Mouse (Mus musculus): Measurements from ENCODE around the gene Pgm2.

Gene Pgm2

GRCm38 (mm10) chr5:64092748-64093292 lies at the start of gene Pgm2:
Gene Pgm2, plus strand, starts transcription at chr5:64092950.
- peak; percentile 66 for DNase-seq (ENCODE audit: extremely low read depth, low read depth)

- DNase-seq (ENCODE audit: extremely low read depth, low read depth) = no peak
These were observed 48.9 kb upstream of the Pgm2 start for GRCm38 (mm10) chr5:64043694-64044453.

DNA sequence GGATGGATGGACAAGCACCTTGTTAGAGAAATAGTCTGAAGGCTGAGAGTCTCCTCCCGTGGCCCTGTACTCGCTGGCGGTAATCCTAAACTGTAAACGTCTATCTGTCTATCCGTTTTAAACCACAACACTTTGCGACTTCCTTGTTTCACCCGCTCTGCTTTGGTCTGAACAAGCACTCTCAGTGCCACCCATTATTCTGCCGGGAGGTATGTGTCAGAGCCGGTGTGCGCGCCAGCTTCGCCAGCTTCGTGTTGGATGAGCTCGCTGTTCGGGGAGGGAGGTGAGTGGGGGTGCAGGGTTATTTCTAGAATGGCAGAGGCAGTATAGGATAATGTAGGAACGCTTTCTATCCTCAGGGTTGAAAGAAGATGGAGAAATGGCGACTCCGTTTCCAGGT lies 48.0 kb upstream of the Pgm2 start:
- DNase-seq (ENCODE audit: extremely low read depth, low read depth) = peak; percentile 49

- DNase-seq (ENCODE audit: extremely low read depth, low read depth) = no peak
These were observed 47.2 kb upstream of the Pgm2 start for GRCm38 (mm10) chr5:64045502-64045901.

DNA sequence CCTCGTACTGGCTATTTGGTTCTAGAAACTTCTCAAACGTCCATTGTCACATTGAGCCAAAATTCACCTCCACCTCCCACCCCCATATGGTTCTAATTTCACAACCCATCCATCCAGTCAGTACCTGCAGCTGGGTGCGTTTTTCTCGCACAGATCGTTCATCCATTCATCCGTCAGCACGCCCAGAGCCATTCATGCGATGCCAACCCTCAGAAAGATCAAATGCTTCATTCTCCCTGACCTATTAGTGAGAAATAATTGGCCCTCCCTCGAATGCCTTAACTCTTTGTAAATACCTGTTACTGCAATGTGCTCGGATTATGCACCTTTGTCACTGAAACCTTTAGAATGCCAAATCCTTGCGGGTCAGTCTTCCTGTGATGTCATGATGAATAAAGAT lies 45.8 kb upstream of the Pgm2 start:
- DNase-seq (ENCODE audit: extremely low read depth, low read depth) = no peak

DNA sequence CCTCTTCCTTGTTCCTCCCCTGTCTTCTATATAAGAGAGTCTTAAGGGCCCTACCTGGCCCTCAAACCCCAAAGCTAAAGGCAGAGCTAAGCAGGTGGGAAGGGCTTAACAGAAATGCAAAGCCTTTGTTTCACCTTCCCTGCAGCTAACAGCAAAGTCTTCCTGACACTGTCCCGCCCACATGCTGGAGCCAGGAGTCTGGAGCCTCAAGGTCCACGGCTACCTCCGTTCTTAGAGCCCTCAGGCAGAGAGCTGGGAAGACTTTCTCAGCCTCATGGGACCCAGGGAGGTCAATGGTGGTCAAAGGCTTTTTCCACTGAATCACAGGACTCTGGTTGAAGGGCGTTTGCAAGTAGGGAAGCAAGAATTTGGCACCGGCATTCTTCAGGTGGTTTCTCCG lies 44.8 kb upstream of the Pgm2 start:
- no peak for DNase-seq (ENCODE audit: extremely low read depth, low read depth)

DNA sequence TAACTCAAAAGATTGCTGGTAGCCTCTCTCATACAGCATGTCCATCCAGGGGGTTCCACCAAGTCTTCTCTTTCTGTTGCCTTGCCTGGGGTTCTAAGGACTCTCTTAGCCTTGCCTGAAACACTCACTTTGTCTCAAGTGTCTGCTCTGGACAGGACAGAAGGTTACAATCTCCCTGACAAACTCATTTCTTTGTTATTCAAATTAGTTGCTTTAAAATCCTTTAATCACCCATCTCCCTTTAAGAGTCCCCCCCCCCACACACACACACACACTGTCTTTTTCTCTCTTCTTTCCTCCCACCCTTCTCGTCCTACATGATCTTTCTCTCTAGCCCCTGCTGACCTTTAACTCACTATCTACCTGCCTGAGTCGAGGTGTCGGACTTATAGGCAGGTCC lies 44.1 kb upstream of the Pgm2 start:
- no peak for DNase-seq (ENCODE audit: extremely low read depth, low read depth)

- DNase-seq (ENCODE audit: extremely low read depth, low read depth) = no peak
These were observed 43.5 kb upstream of the Pgm2 start for GRCm38 (mm10) chr5:64049256-64049655.

DNA sequence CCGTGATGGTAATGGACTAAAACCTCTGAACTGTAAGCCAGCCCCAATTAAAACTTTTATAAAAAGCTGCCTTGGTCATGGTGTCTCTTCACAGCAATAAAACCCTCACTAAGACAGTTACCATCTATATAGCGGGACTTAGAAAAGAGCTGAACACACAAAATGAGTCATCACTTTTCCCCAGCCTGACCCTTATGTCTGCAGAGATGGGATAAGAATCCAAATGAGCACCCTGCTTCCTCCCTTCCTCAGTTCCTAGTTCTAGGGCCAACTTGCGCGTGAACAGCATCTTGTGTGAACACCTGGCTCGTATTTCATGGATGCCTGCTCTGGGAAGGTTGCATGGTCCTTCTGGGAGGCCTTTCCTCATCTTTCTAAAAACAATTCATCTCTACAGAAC lies 39.7 kb upstream of the Pgm2 start:
- DNase-seq (ENCODE audit: extremely low read depth, low read depth) = peak; percentile 55

- DNase-seq (ENCODE audit: extremely low read depth, low read depth) = no peak
These were observed 36.5 kb upstream of the Pgm2 start for GRCm38 (mm10) chr5:64056210-64056609.

GRCm38 (mm10) chr5:64060881-64061280 lies 31.9 kb upstream of the Pgm2 start:
- no peak for DNase-seq (ENCODE audit: extremely low read depth, low read depth)

GRCm38 (mm10) chr5:64061643-64062042 lies 31.1 kb upstream of the Pgm2 start:
- no peak for DNase-seq (ENCODE audit: extremely low read depth, low read depth)

GRCm38 (mm10) chr5:64062882-64063621 lies 29.7 kb upstream of the Pgm2 start:
- no peak for DNase-seq (ENCODE audit: extremely low read depth, low read depth)

GRCm38 (mm10) chr5:64063622-64064355 lies 29.0 kb upstream of the Pgm2 start:
- no peak for DNase-seq (ENCODE audit: extremely low read depth, low read depth)

DNA sequence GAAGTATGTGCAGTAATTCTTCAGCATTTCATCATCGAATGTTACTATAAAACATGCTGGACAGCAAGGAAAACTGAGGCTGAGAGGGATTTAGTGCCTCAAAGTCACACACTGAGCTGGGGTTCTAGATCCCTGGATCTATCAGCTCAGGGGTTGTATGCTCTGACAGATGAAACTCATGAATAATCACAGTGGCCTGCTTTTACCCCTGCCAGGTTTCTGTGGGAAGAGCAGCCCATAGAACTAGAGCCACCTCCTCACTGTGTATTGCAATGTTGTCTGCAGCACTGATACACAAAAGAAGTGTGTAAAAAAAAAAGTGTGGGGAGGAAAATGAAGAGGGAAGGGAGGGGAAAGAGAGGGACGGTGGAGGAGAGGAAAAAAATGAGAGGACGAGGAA lies 28.3 kb upstream of the Pgm2 start:
- DNase-seq (ENCODE audit: extremely low read depth, low read depth) = no peak

- no peak for DNase-seq (ENCODE audit: extremely low read depth, low read depth)
These were observed 27.2 kb upstream of the Pgm2 start for GRCm38 (mm10) chr5:64065497-64066046.

- no peak for DNase-seq (ENCODE audit: extremely low read depth, low read depth)
These were observed 26.6 kb upstream of the Pgm2 start for GRCm38 (mm10) chr5:64066159-64066558.

DNA sequence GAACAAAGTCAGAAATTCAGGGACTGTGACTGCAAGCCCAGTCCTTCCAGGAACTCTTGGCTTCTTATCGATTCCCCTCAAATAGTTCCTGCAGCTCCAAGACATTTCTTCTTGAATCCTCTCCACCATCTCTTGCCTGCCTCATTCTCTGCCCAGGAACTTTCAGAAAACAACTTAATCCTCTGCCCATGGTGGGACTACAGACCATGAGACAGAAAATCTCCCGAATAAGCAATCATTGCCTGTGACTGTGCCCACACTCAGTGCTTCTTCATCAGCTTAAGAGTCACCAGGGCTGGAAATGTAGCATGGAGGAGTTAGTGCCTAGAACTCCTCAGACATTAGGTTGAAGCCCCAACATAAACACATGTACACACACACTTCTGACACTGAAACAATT lies 25.2 kb upstream of the Pgm2 start:
- DNase-seq (ENCODE audit: extremely low read depth, low read depth) = no peak

DNA sequence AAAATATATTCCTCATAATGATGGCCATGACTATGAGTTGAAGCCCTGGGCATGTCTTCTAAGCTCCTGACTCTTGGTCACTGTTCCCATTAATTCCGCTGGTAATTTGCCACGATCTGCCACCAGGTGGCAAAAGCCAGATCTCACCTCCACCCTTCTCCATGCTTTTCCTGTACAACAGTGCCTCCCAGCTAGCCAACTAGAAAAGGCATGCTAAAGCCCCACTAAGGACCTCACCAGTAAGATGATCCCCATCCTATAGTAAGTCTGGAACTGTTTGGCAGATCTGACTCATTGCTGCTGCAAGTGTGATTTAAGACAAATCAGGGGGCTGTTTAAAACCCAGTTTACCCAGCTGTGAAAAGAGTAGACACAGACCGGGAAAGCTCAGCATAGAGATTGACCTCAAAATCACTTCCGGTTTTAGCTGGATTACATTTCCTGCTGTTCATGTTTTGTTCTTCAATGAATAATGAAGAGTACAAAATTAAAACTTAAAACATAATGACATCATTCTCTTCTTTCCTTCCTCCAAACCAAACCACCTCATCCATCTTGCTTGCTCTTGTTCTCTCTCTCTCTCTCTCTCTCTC lies 22.6 kb upstream of the Pgm2 start:
- DNase-seq (ENCODE audit: extremely low read depth, low read depth) = peak; percentile 17

- no peak for DNase-seq (ENCODE audit: extremely low read depth, low read depth)
These were observed 21.8 kb upstream of the Pgm2 start for GRCm38 (mm10) chr5:64070742-64071476.

DNA sequence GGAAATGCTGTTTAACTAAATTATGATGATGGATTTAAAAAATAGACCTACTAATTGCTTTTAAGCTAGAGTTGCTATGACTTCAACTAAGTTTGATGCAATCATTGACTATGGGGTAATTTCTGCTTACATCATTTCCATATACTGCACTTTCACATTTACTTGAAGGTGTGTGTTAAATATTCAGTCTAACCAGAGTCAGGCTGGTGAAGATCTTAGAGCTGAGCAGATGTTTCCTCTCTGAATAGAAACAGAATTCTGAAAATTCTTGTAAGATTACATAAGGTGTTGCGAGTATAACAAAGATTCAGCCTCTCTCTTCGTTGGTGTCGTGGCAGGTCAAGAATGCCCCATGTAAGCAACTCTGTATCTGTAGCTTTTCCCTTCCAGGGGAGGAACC lies 18.3 kb upstream of the Pgm2 start:
- DNase-seq (ENCODE audit: extremely low read depth, low read depth) = no peak
